Mouse (Mus musculus): ENCODE data around the gene Ahcyl2. TPM values are rescaled to one million over a fixed set of nuclear protein-coding genes. Genes with fewer than 3 reads are reported as not detected.
"Not testable (repeated sequence)": the region's sequence is repeated elsewhere in the genome, so short reads cannot be mapped to it uniquely, and the experiment has no call there.

Ahcyl2 gene
- total RNA-seq (2015) (10.2 and 19.1 TPM in 2 replicates), total RNA-seq (2017) (14.0 and 38.9 TPM in 2 replicates)

- ATAC-seq (replicated peaks; ENCODE audit: poor library complexity) = peak; percentile 91
Measured at GRCm38 (mm10) chr6:29767813-29768660, at the start of gene Ahcyl2. Gene Ahcyl2 (plus strand): TSS chr6:29768011.

GRCm38 (mm10) chr6:29718894-29719329 lies 48.9 kb upstream of the Ahcyl2 start:
- peak; percentile 54; the same call in 1 of the 2 replicates for ATAC-seq (replicated peaks; ENCODE audit: poor library complexity)

GRCm38 (mm10) chr6:29721890-29722289 lies 45.9 kb upstream of the Ahcyl2 start:
- no peak for ATAC-seq (replicated peaks; ENCODE audit: poor library complexity)

- no peak for ATAC-seq (replicated peaks; ENCODE audit: poor library complexity)
Measured at GRCm38 (mm10) chr6:29726576-29727200, 41.1 kb upstream of the Ahcyl2 start.

- no peak for ATAC-seq (replicated peaks; ENCODE audit: poor library complexity)
Measured at GRCm38 (mm10) chr6:29728035-29728434, 39.8 kb upstream of the Ahcyl2 start.

GRCm38 (mm10) chr6:29729491-29729890 lies 38.3 kb upstream of the Ahcyl2 start:
- peak; percentile 60 for ATAC-seq (replicated peaks; ENCODE audit: poor library complexity)

- ATAC-seq (replicated peaks; ENCODE audit: poor library complexity) = peak; percentile 69
Measured at GRCm38 (mm10) chr6:29735336-29735688, 32.5 kb upstream of the Ahcyl2 start, which contains the start of gene Smo. Gene Smo (plus strand): TSS chr6:29735503.

GRCm38 (mm10) chr6:29735689-29736451 lies 31.9 kb upstream of the Ahcyl2 start:
- peak; percentile 78 for ATAC-seq (replicated peaks; ENCODE audit: poor library complexity)

- no peak for ATAC-seq (replicated peaks; ENCODE audit: poor library complexity)
Measured at GRCm38 (mm10) chr6:29736610-29737458, 31.0 kb upstream of the Ahcyl2 start.

- ATAC-seq (replicated peaks; ENCODE audit: poor library complexity) = no peak
Measured at GRCm38 (mm10) chr6:29751466-29752152, 16.2 kb upstream of the Ahcyl2 start.

- no peak for ATAC-seq (replicated peaks; ENCODE audit: poor library complexity)
Measured at GRCm38 (mm10) chr6:29753336-29753735, 14.5 kb upstream of the Ahcyl2 start.

GRCm38 (mm10) chr6:29756001-29756400 lies 11.8 kb upstream of the Ahcyl2 start:
- ATAC-seq (replicated peaks; ENCODE audit: poor library complexity) = no peak

GRCm38 (mm10) chr6:29756476-29756875 lies 11.3 kb upstream of the Ahcyl2 start:
- no peak for ATAC-seq (replicated peaks; ENCODE audit: poor library complexity)

- peak; percentile 83 for ATAC-seq (replicated peaks; ENCODE audit: poor library complexity)
Measured at GRCm38 (mm10) chr6:29758417-29758816, 9.4 kb upstream of the Ahcyl2 start.

- no peak for ATAC-seq (replicated peaks; ENCODE audit: poor library complexity)
Measured at GRCm38 (mm10) chr6:29759012-29759679, 8.7 kb upstream of the Ahcyl2 start.

GRCm38 (mm10) chr6:29760397-29760796 lies 7.4 kb upstream of the Ahcyl2 start:
- ATAC-seq (replicated peaks; ENCODE audit: poor library complexity) = not testable (repeated sequence)

- ATAC-seq (replicated peaks; ENCODE audit: poor library complexity) = no peak
Measured at GRCm38 (mm10) chr6:29761282-29761681, 6.5 kb upstream of the Ahcyl2 start.

GRCm38 (mm10) chr6:29762524-29762923 lies 5.3 kb upstream of the Ahcyl2 start:
- peak; percentile 77 for ATAC-seq (replicated peaks; ENCODE audit: poor library complexity)

GRCm38 (mm10) chr6:29766874-29767273 lies 937 bp upstream of the Ahcyl2 start:
- no peak for ATAC-seq (replicated peaks; ENCODE audit: poor library complexity)

Data from megakaryocyte progenitor cell, adult 5-6 weeks (primary cell).